Mouse (Mus musculus) retina, adult 2 months (tissue): ENCODE results near the gene Vcl.
A peak's percentile ranks its signal among the peaks of the same experiment; 100 is the strongest.

Experiments used
- DNase-seq: peaks from one replicate; pipeline ENCODE4 v3.0.0-alpha.2; 2012; ENCODE audit warnings: low read depth, low spot score

Vcl gene

GRCm38 (mm10) chr14:20928848-20929745 is at the start of gene Vcl:
Vcl (plus strand) TSS chr14:20929398.
- peak; percentile 97 for DNase-seq

- DNase-seq: no peak
Measured at GRCm38 (mm10) chr14:20884691-20885090, 44.5 kb upstream of the Vcl start.

- DNase-seq: no peak
Measured at GRCm38 (mm10) chr14:20885091-20885888, 43.9 kb upstream of the Vcl start.

- DNase-seq: no peak
Measured at GRCm38 (mm10) chr14:20886266-20886665, 42.9 kb upstream of the Vcl start.

- DNase-seq: no peak
Measured at GRCm38 (mm10) chr14:20887541-20888085, 41.6 kb upstream of the Vcl start.

GRCm38 (mm10) chr14:20891941-20892402 is 37.2 kb upstream of the Vcl start:
- no peak for DNase-seq

- DNase-seq: no peak
Measured at GRCm38 (mm10) chr14:20893815-20894214, 35.4 kb upstream of the Vcl start.

GRCm38 (mm10) chr14:20901267-20901666 is 27.9 kb upstream of the Vcl start:
- DNase-seq: no peak

- DNase-seq: no peak
Measured at GRCm38 (mm10) chr14:20903137-20903536, 26.1 kb upstream of the Vcl start.

- DNase-seq: no peak
Measured at GRCm38 (mm10) chr14:20911811-20912210, 17.4 kb upstream of the Vcl start.

- DNase-seq: no peak
Measured at GRCm38 (mm10) chr14:20914415-20914814, 14.8 kb upstream of the Vcl start.

GRCm38 (mm10) chr14:20916625-20917612 is 12.3 kb upstream of the Vcl start:
- no peak for DNase-seq

- no peak for DNase-seq
Measured at GRCm38 (mm10) chr14:20924071-20924789, 5.0 kb upstream of the Vcl start.

GRCm38 (mm10) chr14:20927470-20928307 is 1.5 kb upstream of the Vcl start:
- no peak for DNase-seq

- DNase-seq: no peak
Measured at GRCm38 (mm10) chr14:20928308-20928685, 901 bp upstream of the Vcl start.

GRCm38 (mm10) chr14:20929814-20930434 is 726 bp downstream of the Vcl start:
- DNase-seq: no peak

GRCm38 (mm10) chr14:20930481-20931391 is 1.5 kb downstream of the Vcl start:
- no peak for DNase-seq

GRCm38 (mm10) chr14:20938424-20938823 is 9.2 kb downstream of the Vcl start:
- no peak for DNase-seq
